Mouse (Mus musculus): Measurements from ENCODE around the gene Cmtm8. TPM values are rescaled to one million over a fixed set of nuclear protein-coding genes. Genes with fewer than 3 reads are reported as not detected.

Gene Cmtm8
- polyA plus RNA-seq (2017; shearing (Covaris generic)), result 0.45 TPM

DNA sequence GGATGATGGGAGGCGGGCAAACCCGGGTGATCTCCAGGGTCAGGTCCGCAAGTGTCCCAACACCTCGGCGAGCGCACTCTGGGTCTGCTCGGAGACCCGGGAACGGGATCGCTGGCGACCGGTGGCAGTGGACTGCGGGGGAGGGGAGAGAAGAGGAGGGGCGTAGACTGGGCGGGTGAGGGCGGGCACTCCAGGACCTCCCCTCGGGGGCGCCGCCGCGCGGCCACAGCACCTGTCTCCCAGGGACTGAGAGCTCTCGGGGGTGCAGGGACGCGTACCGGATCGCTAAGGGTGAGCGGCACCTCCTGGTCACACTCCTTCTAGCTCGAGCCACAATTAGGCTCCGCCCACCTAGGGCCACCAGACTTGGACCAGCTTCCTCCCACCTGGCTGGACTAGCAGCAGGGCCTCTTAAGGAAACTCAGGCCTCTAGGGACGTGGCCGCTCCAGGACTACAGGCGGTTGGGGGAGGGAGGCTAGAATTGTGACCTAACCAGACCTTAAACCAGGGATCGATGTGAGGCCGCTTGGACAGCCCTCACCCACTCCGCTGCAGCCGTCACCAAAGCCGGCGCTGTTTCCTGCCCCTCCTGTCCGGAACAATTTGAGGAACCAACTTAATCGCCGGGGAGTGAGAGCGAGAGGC lies at the start of gene Cmtm8:
Gene Cmtm8, minus strand, starts transcription at position 140 of the 646 bp plus-strand sequence.

DNA sequence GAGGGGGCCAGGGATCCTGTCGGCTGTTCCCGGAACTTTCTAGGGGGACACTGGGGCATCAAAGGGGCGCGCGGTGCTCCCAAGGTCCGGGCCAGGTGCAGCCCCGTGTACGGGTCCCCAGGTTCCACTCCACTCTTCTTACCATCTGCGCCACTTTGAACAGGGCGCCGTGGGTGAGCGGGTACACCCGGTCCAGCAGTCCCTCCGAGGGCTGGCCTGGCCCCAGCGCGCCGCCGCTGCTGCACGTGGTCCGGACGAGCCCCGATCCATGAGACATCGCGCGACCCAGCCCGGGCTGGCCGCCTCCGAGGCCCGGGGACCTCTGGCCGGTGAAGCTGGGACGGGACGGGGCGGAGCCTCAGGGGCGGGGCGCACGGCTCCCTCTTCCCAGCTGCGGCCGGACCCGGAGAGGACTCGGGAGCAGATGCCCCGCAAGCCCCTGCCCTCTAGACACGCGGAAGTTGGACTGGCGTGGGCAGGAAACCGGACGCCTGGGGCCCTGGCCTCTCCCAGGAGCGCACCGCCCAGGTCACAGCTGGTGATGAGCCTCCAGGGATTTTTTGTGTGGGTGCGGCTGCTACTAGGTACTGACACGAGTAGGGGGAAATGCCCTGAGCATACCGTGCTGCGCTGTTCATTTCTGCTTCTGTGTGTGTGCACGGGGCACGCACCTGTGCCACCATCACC lies 62.3 kb downstream of the Cmtm8 start, which contains the start of gene Cmtm7:
Gene Cmtm7, minus strand, starts transcription at position 331 of the 687 bp plus-strand sequence.

Other genes with a start within 250 kb of the Cmtm8 start
- 69.9 TPM for gene Cnot10, start 204.0 kb downstream of the Cmtm8 start, polyA plus RNA-seq (2017; shearing (Covaris generic))
- 69.4 TPM for gene Dync1li1, start 155.4 kb downstream of the Cmtm8 start, polyA plus RNA-seq (2017; shearing (Covaris generic))
- 243 TPM for gene Cmtm6, start 113.0 kb downstream of the Cmtm8 start, polyA plus RNA-seq (2017; shearing (Covaris generic))
- gene Cmtm7, start 62.3 kb downstream of the Cmtm8 start, polyA plus RNA-seq (2017; shearing (Covaris generic)), result 149 TPM
- 36.2 TPM for gene Gpd1l, start 89.8 kb upstream of the Cmtm8 start, polyA plus RNA-seq (2017; shearing (Covaris generic))
- gene Osbpl10, start 134.4 kb upstream of the Cmtm8 start, polyA plus RNA-seq (2017; shearing (Covaris generic)), result not detected
- gene Rps27rt, start 138.6 kb upstream of the Cmtm8 start, polyA plus RNA-seq (2017; shearing (Covaris generic)), result 2,181 TPM